Mouse (Mus musculus) kidney, adult 2 months (tissue): ENCODE measurements at regions not wholly inside any gene's neighbourhood (a gene's known extent, or its start where the extent isn't known, plus 50 kb on each side); places are given as distances from the start of the nearest gene placed in this dataset.

Source experiments
- CTCF ChIP-seq: fragments of 200-500 bp; conservative IDR thresholded peaks from 2 replicates; pipeline ENCODE4 v1.5.1; 2011; ENCODE audit warnings: low read depth, mild to moderate bottlenecking, control low read depth, low read length, moderate library complexity, mixed read lengths; ENCODE audit not compliant: insufficient read depth, insufficient read length
- POLR2A ChIP-seq: fragments of 200-500 bp; IDR thresholded peaks from one replicate; pipeline ENCODE4 v1.6.1; 2011; ENCODE audit warnings: low read depth, low read length, control low read depth

GRCm38 (mm10) chr3:137514238-137514637, 107.2 kb upstream of the Ddit4l start:
- TF ChIP-seq CTCF (no peak), POLR2A (no peak)
